Mouse (Mus musculus) megakaryocyte progenitor cell, adult 5-6 weeks (primary cell): Measurements from ENCODE around the gene Fstl5. TPM values are rescaled to one million over a fixed set of nuclear protein-coding genes. Genes with fewer than 3 reads are reported as not detected.
"Not testable (repeated sequence)": the region's sequence is repeated elsewhere in the genome, so short reads cannot be mapped to it uniquely, and the experiment has no call there.

Source experiments
- ATAC-seq: replicated peaks from 2 replicates; pipeline ENCODE4 v1.8.0; 2016; ENCODE audit warnings: mild to moderate bottlenecking, moderate TSS enrichment, inconsistent platforms; ENCODE audit not compliant: poor library complexity
- total RNA-seq, 2 experiments: library from RNA; stranded (forward) in 1 of 2; stranded (reverse) in 1 of 2; fragments of 157-497, 149-512 nt in 1 of 2; fragments of 200-1000 nt in 1 of 2; gene quantifications; 2 replicates each; pipeline versions ENCODE4 v1.2.3 to v1.2.4; 2015 to 2017

Gene Fstl5
- total RNA-seq, 2 experiments from 2014 or later: not detected

DNA sequence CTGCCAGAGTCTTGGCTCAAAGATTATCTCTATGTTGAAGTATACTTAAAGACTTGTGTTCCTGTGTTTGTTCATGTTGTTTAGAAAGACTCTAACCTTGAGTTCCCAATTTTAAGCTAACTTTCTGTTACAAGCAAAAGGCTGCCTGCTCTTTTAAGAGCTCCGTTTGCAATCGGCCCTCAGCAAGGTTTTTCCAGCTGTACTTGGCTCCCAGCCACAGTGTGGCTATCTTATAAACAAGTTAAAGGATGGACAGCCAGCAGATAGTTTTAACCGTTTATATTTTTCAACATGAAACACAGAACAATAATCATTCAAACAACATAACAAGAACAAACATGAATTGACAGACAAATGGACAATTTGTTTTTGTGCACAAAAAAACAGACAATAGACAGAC is 433.8 kb downstream of the Fstl5 start:
- not testable (repeated sequence) for ATAC-seq

DNA sequence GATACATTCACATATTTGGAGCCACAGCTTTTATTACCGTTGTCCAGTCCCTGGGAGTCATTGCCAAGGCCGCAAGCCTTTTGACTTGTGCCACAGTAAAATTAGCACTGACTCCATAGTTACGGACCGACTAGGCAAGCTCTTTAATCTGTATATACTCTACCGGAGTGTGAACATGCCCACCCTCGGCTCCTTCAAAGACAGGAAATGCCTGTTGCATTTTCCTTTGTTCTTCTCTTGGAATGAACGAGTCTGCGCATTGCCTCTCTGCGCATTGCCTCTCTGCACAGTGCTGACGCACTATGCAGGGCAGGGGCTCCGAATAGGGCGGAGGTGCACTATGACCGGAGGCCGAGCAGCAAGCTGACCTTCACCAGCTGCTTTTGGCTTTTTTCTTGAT is 434.7 kb downstream of the Fstl5 start:
- ATAC-seq: no peak

DNA sequence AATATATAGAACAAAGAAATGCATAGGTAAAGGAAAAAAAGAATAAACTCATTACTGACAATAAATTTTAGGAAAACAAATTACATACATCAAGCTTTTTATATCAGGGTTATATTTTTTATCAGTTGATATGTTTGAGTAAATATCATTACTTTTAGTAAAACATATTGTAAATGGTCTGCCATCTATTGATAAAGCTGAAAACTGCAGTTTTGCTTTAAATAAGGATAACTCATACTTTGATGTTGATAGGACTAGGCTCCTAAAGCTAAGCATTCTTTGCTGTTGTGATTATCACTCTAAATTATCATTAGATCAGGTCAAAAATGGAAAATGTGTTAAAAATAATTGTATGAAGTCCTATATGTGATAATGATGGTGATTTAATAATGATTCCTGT is 493.3 kb downstream of the Fstl5 start:
- ATAC-seq: no peak

DNA sequence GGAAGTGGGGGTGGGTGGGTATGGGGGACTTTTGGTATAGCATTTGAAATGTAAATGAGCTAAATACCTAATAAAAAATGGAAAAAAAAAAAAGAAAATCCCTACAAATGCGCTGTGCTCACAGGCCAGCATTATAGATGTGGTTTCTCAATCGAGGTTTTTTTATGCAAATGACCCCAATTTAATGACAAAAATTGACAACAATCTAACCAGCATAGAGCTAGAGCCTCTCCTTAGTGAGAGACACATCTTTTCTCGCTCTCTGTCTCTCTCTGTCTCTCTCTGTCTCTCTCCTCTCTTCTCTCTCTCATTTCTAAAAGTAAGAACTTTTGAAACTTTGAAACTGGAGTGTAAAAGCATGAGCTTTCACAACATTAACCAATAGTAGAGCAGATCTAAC is 498.4 kb downstream of the Fstl5 start:
- no peak for ATAC-seq

DNA sequence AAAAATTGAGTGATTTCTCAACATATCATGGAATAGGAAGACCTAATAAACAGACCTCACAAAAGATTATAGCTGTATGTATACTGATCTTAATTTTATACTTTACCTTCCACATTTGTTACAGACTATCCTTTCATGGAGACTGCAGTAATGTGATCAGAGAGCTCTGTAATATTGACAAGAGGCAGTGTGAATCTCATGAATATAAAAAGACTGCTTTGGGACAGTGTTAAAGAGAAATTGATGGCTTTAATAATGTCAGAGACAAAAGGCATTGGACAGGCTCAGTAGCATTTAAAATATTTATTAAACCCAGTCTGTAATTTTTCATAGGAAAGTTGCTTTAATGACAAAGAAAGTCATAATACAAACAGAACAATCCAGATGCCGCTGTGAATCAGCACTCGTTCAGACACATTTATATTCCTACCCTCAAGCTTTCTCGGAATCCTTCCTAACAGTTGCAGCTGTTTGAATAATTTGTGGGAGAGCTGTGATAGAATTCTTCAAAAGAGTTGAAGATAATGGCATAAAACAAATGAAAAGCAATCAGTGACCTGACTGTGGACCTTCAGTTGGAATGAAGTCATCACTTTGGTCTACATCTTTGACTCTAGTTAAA is 499.0 kb downstream of the Fstl5 start:
- no peak for ATAC-seq

DNA sequence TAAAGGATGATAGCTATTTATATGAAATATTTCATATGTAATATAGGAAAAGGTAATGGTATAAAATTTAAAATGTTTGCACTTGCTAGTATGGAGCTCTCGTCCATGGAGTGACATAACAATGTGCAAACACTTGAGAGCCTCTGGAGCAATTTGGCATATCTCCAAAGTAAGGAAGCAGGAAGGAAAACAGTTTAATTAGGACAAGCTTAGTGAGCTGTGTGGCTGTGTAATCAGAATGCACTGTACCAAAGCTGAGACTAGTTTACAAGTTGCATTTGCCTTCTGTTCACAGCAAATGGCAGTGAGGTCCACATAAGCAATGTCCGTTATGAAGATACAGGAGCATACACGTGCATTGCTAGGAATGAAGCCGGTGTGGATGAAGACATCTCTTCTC is 519.1 kb downstream of the Fstl5 start:
- ATAC-seq: no peak

DNA sequence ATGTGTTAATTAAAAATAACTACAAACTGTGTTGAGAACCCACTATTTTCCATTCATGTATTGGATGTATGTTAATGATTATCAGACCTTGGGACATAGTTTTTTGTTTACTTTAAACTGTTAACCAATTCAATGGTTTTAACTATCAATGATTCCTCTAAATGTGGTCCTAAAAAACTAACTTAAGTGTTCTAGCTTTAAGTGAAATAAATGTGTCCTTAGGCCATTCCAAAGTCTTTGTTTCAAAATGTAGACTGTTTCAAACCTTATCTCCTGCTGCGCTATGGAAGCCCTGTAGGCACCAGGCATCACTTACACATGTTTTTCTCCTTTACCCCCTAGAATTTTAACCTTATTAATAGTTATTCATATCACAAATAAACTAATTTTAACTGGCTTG is 546.0 kb downstream of the Fstl5 start:
- no peak for ATAC-seq

DNA sequence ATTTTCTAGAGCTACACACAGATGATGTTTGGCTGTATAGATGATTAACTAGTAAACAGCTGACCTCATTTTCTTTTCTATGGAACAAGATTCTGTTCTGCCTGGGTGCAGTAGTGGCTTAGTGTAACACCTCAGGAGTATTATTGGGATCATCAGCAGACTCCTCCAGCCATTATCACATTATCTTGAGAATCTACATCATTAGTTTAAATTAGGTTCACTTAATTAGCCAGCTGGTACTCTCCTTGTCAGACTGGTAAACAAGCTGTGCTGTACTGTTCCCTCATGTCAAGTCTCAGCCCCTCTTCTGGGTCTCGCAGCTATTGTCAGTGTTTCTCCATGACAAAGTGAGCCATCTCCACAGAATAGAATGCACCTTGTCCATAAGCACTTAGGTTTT is 580.2 kb downstream of the Fstl5 start:
- no peak for ATAC-seq

DNA sequence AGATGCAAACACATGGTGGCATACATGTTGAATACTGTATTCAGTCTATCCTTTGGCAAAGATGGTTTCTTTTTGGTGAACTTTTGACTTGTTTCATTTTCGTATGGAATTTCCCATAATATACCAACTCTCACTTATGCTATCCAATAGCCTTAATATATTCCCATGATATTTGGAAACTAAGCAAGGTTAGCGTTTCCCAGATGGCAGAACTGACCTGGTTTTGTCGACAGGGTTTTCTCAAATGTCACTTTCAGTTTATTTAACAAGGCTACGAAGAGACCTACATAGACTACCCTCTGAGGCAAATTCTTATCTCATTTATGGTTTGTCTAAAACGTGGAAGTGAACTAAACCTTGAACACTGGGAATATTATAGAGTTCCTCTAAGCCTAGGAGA is 596.8 kb downstream of the Fstl5 start:
- ATAC-seq: no peak

DNA sequence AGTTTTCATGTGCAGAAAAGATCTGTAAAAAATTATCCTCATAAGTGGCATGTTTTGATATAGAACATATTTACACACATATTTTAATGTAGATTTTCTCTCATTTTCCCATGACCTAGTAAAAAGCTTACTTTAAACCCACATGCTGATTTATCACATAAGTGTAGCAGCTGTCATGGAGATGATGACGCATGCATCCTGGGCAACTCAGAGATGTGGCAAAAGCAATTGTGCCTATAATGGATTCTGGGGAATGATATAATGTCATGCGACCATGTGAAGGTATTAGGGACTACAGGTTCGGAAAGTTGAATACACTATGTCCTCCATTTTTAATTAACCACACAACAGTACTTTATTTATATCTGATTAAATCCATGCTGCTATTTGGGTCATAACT is 601.9 kb downstream of the Fstl5 start:
- ATAC-seq: no peak

DNA sequence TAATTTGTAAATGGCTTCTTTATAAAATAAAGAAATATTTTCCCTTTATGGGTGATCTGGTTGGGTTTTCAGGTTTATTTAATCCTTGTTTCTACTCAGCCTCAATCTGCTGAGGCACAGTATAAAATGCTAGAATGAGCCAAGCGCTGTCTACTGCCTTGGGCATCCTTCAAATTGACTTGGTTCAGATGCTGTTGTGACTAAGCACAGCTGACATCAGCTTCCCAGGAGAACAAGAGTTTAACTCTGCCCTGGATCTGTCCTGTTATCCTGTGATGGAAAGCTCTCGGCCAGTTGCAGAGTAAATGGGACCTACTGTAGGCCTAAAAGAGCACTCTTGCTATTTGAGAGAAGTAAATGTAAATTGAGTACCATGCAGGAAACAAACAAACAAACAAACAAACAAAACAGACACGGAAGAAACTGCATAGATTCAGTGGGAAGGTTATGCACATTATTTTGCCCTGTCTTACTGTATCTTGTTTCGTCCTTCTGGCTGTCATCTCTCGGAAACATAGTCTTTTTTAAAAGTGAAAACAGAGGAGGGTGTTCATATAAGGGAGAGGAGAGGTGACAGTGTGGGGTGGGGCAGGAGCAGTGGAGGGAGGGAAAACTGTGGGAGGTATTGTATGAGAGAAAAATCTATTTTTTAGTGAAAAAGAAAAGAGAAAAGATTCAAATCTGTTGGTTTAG is 605.9 kb downstream of the Fstl5 start:
- no peak for ATAC-seq

DNA sequence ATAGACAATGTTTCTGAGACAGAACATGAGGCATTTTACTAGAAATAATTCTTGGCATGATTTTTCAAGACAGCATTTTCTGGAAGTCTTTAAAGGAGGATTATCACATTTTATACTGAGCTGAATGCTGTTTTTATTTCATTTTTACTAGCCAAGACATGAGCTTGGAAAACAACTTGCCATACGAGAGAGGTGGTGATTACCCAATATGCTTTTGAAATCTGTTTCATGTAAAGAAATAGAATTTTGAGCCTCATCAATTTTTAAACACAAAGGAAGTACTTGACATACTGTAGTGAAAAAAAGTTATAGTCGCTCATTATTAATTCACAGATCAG is 606.4 kb downstream of the Fstl5 start:
- no peak for ATAC-seq

DNA sequence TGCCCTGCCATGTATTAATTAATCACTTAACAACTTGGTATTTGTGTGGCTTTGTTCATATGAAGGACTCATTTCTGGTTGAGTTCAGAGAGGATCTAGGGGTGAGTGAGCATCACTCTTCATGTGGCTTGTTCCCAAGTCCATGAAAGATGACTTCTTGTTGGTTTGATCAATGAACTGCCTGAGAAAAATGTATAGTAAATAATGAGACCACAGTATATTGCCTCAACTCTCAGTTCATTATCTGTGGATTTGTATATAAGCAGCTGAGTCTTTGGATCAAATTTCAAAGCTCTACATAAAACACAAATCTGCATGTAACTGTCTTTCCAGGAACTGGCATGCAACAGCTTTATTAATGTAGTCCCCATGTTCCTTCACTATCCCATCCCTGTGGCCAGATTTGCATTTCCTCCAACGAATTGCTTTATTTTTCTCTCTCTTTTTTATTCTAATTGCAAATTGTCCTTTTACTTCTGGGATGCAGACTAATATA is 623.1 kb downstream of the Fstl5 start:
- ATAC-seq: no peak

DNA sequence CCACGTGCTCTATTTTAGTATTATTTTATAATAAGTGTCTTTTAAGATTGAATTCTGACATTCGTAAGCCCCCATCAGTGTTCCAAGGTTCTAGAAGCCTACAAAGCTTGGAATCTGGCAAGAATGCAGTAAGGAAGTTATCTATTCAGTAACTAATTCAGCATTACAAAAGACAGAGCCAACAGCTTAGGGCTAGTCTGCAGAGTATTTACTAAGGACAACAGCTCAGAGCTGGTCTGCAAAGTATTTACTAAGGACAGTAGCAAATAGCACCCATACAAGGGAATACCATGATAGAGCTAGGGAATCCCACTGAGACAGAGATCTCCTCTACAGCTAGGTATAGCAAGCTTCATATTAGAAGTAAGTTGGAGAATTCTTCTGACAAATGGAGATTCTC is 665.2 kb downstream of the Fstl5 start:
- ATAC-seq: no peak

Other genes with a start within 250 kb of the Fstl5 start
- 38.8 and 44.3 TPM in 2 replicates for gene Golim4, start 117.3 kb upstream of the Fstl5 start, total RNA-seq (2015)
- 38.9 and 49.8 TPM in 2 replicates for gene Golim4, start 117.3 kb upstream of the Fstl5 start, total RNA-seq (2017)